Mouse (Mus musculus) macrophage (primary cell): Measurements from ENCODE around the gene Rcan1. TPM values are rescaled to one million over a fixed set of nuclear protein-coding genes. Genes with fewer than 3 reads are reported as not detected.
A peak's percentile ranks its signal among the peaks of the same experiment; 100 is the strongest.

Experiments
- H3K27ac ChIP-seq: fragments of 350-480 bp; formaldehyde crosslinking; 2 replicates; pipeline ENCODE4 v1.9.0; 2021
- H3K36me3 ChIP-seq: fragments of 350-480 bp; formaldehyde crosslinking; 2 replicates; pipeline ENCODE4 v1.9.0; 2021; ENCODE audit errors: inconsistent target
- H3K4me3 ChIP-seq: fragments of 350-480 bp; formaldehyde crosslinking; 2 replicates; pipeline ENCODE4 v1.9.0; 2021; ENCODE audit errors: inconsistent target
- H3K79me2 ChIP-seq: fragments of 350-480 bp; formaldehyde crosslinking; 2 replicates; pipeline ENCODE4 v1.9.0; 2021; ENCODE audit errors: inconsistent target
- WGBS: methylation state at CpG from one replicate; pipeline ENCODE4 v1.1.7; 2026; ENCODE audit warnings: inconsistent platforms; ENCODE audit not compliant: missing documents; 5-methylcytosine and 5-hydroxymethylcytosine counted together
- polyA plus RNA-seq: library from polyadenylated mRNA; stranded (reverse); fragments of 250-400 nt; gene quantifications from 3 replicates; pipeline ENCODE4 v1.2.4, GENCODE M21; 2018; ENCODE audit warnings: inconsistent platforms

Rcan1 gene
- polyA plus RNA-seq, 1 experiment from 2014 or later, result 30.7 TPM

- Histone ChIP-seq H3K79me2 (no peaks in the 10 kb centered on the region), H3K36me3 (no peaks in the 10 kb centered on the region), H3K4me3 (no peak overlapping the region), H3K27ac (no peak overlapping the region)
- 71% methylated on average over 19 of the region's 19 CpGs for WGBS
These were observed 58.5 kb downstream of the Rcan1 start for GRCm38 (mm10) chr16:92411981-92412706.

- Histone ChIP-seq H3K36me3 (no peaks in the 10 kb centered on the region), H3K4me3 (no peak overlapping the region)
- 94% methylated on average over 2 of the region's 2 CpGs for WGBS
These were observed 60.3 kb downstream of the Rcan1 start for GRCm38 (mm10) chr16:92410344-92410743.

GRCm38 (mm10) chr16:92407883-92408282 lies 62.8 kb downstream of the Rcan1 start:
- no peak overlapping the region for H3K4me3 ChIP-seq
- H3K27ac ChIP-seq, result no peak overlapping the region
- 98% methylated on average over 2 of the region's 2 CpGs for WGBS
- no peaks in the 10 kb centered on the region for H3K79me2 ChIP-seq
- no peaks in the 10 kb centered on the region for H3K36me3 ChIP-seq

More at GRCm38 (mm10) chr16:92410344-92410743, 60.3 kb downstream of the Rcan1 start:
- Histone ChIP-seq H3K27ac (no peak overlapping the region), H3K79me2 (no peaks in the 10 kb centered on the region)

DNA sequence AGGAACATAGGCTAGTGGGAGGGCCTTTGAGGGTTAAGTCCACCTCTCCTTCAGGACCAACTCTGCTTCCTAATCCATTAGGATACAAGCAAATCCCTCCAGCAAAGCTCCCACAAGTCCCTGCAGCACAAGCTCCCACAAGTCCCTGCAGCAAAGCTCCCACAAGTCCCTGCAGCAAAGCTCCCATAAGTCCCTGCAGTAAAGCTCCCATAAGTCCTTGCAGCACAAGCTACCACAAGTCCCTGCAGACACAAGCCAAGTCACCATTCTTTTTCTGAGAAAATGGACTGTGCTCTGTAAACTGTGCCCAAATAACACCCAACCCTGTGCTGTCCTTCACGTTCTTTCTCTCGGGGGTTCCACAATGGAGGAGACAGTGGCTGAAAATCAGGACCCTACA lies 66.5 kb downstream of the Rcan1 start:
- 96% methylated on average over 2 of the region's 2 CpGs for WGBS
- Histone ChIP-seq H3K4me3 (no peak overlapping the region), H3K79me2 (no peaks in the 10 kb centered on the region), H3K36me3 (no peaks in the 10 kb centered on the region), H3K27ac (no peak overlapping the region)

DNA sequence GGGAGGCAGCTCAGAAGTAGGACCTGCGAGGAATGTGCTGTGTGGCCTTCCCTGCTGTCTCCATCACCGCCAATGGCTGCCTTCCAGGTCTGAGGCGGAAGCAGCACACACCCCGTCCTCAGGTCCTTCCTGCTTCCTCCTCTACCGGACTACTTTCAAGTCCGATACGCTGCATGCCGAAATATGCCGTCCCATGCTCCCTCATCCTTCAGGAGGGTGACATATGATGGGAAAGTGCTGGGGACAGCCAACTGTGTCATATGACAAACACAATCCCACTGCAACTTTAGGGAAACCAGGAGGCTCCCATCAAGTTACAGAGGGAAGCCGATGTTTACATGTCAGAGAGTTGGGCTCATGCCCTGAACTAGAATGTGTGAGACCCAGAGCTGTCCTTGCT lies 67.6 kb downstream of the Rcan1 start:
- no peaks in the 10 kb centered on the region for H3K36me3 ChIP-seq
- WGBS, result 91% methylated on average over 10 of the region's 10 CpGs
- no peak overlapping the region for H3K4me3 ChIP-seq
- no peak overlapping the region for H3K27ac ChIP-seq
- no peaks in the 10 kb centered on the region for H3K79me2 ChIP-seq

DNA sequence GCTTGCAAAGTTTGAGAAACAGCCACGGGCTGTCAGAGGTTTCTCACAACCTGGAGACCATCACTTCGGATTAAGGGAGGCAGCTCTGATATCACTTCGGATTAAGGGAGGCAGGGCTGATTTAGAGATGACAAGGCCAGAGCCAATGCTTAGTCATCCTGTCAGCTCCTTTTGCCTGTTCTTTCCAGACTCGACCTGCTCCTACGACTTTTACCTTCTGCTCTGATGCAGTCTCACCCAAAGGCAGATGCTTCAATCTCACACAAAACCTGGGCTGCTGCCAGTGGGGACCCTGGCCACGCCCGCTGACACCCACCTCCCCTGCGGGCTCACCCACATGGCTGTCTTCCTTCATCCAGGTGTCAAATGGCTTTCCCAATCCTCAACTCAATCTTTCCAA lies 68.5 kb downstream of the Rcan1 start:
- 88% methylated on average over 8 of the region's 8 CpGs for WGBS
- Histone ChIP-seq H3K27ac (no peak overlapping the region), H3K79me2 (no peaks in the 10 kb centered on the region), H3K36me3 (no peaks in the 10 kb centered on the region), H3K4me3 (no peak overlapping the region)

DNA sequence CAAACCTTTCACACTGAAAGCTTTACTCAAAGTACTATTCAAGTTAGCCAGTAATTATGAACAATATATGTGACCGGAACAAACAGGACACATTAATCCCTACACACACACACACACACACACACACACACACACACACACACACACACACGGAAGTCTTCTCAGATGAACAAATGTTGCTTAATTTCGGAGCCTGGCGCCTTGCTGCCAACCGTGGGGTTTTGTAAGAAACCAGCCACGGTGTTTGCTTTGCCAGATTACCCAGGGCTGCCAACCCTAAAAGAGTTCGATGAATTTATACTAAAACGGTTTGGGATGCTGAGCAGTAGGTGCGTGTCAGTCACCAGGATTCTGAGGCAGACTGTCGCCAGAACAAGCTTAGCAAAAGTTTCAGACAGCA lies 69.5 kb downstream of the Rcan1 start:
- no peaks in the 10 kb centered on the region for H3K79me2 ChIP-seq
- peaks cover 6% of the 10 kb centered on the region; the same call in 1 of the 2 replicates for H3K36me3 ChIP-seq
- no peak overlapping the region for H3K4me3 ChIP-seq
- no peak overlapping the region for H3K27ac ChIP-seq
- 74% methylated on average over 10 of the region's 10 CpGs for WGBS

GRCm38 (mm10) chr16:92399490-92400458 lies 70.9 kb downstream of the Rcan1 start:
- Histone ChIP-seq H3K4me3 (peak overlapping the region; percentile 35), H3K27ac (0 out of 2 replicates have a peak overlapping the region, but pooled peaks have one; percentile 13)

DNA sequence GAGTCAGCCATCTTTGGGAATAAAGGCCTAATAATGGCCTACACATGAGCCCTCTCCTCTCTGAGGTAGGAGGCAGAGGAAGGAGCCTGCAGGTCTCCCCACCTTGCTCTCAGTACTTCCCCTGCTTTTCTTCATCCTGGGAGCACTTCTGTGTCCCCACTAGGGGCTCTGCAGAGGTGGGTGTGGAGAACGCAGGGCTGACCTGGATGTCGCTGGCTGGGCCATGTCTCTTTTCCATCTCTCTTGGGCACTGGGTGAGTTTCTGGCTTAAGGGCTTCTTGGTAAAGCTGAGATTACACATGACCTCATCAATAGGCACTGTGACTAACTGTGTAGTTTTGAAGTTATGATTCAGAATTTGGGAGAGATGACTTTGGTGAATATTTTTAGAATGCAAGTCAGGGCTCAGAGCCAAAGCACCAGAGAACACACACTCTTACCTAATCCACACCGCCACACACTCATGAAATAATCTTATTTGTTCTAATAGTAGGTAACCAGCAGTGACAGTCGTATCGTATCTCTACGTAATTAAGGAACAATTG lies 72.0 kb downstream of the Rcan1 start:
- Histone ChIP-seq H3K27ac (no peak overlapping the region), H3K4me3 (no peak overlapping the region), H3K79me2 (no peaks in the 10 kb centered on the region), H3K36me3 (peaks cover 18% of the 10 kb centered on the region; the same call in 1 of the 2 replicates)
- 93% methylated on average over 6 of the region's 6 CpGs for WGBS

More at GRCm38 (mm10) chr16:92399490-92400458, 70.9 kb downstream of the Rcan1 start:
- 6% methylated on average over 37 of the region's 37 CpGs for WGBS
- no peaks in the 10 kb centered on the region for H3K79me2 ChIP-seq
- peaks cover 18% of the 10 kb centered on the region; the same call in 1 of the 2 replicates for H3K36me3 ChIP-seq

DNA sequence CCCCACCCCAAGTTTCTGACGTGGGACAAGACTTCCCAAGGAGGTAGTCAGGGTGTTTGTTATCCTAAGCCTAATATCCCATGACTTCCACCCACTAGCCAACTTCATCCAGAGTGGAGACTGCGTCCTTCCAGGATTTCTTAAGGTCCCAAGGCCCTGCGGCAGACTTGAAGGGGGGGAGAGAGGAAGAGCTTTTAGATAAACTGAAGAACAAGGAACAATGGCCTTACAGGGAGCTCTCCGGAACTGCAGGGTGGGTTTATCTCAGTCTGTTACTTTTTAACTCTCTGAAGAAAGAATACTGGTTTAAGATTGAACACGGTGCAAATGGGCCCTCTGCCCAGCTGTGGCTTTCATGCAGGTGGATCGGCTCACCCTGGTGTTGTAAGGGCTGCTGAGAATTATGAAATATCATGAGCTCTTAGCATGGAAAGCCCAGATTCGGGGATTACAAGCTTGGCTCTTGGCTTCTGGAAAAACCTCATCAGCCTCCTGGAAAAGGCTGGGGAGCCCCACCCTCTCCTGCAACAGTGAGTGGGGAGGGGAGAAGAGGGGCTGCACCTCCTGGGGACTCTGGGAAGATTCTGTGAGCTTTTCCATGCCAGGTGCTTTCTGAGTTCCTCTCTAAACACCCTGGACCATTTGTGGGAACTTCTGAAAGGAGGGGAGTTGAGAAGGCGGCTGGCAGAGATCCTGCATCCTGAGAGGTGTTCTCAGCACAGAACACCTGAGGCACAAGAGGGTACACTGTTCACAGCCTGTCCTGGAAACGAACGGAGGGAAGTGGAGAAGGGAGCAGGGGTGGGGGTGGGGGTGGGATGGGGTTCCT lies 72.7 kb downstream of the Rcan1 start:
- H3K79me2 ChIP-seq, result no peaks in the 10 kb centered on the region
- no peak overlapping the region for H3K27ac ChIP-seq
- no peak overlapping the region for H3K4me3 ChIP-seq
- H3K36me3 ChIP-seq, result peaks cover 25% of the 10 kb centered on the region; the same call in 1 of the 2 replicates
- WGBS, result 83% methylated on average over 10 of the region's 10 CpGs

DNA sequence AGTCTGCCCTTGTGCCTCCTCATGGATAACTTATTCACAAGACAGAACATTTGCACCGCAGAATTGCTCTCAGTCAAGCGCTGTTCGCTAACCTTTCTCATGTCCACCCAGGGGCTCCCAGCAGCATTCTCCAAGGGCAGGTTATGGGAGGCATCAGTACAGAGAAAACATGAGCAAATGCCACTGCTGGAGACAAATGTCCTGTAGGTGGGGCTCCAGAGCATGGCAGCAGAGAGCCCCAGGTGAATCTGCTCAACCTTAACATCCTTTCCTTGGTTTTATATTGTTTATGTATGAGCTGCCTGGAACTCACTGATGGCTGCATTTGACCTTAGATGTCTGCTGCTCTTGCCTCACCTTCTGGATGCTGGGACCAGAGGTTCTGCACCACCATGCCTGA lies 76.9 kb downstream of the Rcan1 start:
- Histone ChIP-seq H3K4me3 (no peak overlapping the region), H3K27ac (no peak overlapping the region), H3K79me2 (no peaks in the 10 kb centered on the region), H3K36me3 (peaks cover 32% of the 10 kb centered on the region; the same call in 1 of the 2 replicates)
- 91% methylated on average over 3 of the region's 3 CpGs for WGBS

GRCm38 (mm10) chr16:92387692-92388091 lies 83.0 kb downstream of the Rcan1 start:
- Histone ChIP-seq H3K79me2 (no peaks in the 10 kb centered on the region), H3K27ac (no peak overlapping the region), H3K36me3 (peaks cover 4% of the 10 kb centered on the region; the same call in 1 of the 2 replicates), H3K4me3 (no peak overlapping the region)
- WGBS, result 85% methylated on average over 10 of the region's 10 CpGs

DNA sequence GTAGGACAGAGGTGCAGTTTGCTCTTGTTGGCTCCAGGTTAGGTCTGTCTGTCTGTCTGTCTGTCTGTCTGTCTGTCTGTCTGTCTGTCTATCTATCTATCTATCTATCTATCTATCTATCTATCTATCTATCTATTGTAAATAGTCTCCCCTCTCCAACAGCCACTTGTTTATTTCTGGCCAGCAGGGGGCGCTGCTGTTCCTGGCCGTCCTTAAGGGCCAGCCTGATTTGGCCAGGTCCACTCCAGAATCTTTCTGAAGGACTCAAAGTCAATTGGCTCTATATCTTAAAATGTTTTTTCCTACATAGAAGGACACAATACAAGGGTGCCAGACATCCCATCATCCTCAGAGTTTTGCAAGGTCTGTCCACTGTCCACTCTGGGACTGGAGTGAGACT lies 85.6 kb downstream of the Rcan1 start:
- WGBS, result 0% methylated on average over 2 of the region's 2 CpGs
- Histone ChIP-seq H3K27ac (no peak overlapping the region), H3K4me3 (no peak overlapping the region), H3K79me2 (no peaks in the 10 kb centered on the region), H3K36me3 (no peaks in the 10 kb centered on the region)

DNA sequence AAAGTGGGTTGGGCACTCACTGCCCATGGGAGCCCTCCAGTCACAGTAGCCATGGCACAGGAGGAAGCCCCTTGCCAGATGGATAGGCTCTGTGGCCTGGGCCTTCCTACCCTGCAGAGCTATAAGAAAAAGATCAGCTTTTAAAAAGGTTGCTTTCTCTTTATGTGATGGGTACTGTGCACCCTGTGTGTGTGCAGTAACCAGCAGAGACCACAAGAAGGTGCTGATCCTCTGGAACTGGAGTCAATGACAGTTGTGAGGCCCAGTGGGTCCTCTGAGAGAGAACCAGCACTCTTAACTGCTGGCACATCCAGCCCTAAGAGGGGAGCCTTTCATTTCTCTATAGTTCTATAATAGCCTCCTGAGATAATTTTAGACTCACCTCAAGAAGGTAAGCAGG lies 87.3 kb downstream of the Rcan1 start:
- Histone ChIP-seq H3K36me3 (no peaks in the 10 kb centered on the region), H3K27ac (no peak overlapping the region), H3K4me3 (no peak overlapping the region), H3K79me2 (no peaks in the 10 kb centered on the region)
